Mouse (Mus musculus) CH12.LX (cell line): ENCODE measurements around the gene Stpg4.

Experiments used
- EP300 ChIP-seq: IDR thresholded peaks from 2 replicates; pipeline ENCODE4 v1.6.1; 2011; ENCODE audit warnings: low read length, improper control_type of control experiment
- POLR2A ChIP-seq: IDR thresholded peaks from 2 replicates; pipeline ENCODE4 v1.6.1; 2011; ENCODE audit warnings: low read depth, mild to moderate bottlenecking, improper control_type of control experiment, low read length

DNA sequence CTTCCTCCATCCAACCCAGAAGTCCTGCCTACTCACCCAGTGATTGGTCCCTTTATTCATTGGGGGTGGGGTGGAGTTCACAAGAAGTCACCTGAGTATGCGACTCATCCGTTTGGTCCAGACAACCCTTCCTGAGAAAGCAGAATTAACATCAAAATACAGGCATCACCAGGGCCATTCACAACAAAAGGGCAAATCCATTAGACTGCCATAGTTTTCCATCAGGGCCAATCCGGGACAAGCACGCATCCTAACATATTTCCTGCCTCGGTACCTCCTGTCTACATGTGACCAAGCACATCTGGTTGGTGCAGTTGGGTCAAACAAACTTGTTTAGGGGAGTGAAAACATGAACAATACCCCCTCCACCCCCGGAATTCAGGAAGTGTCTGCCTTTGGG is 44.1 kb upstream of the Stpg4 start:
- no peak for TF ChIP-seq EP300
- TF ChIP-seq POLR2A: no peak
